Mouse (Mus musculus): Measurements from ENCODE around the gene Stx1a.

- TF ChIP-seq CTCF (IDR thresholded peaks at IDR 0.05; ENCODE audit: low read depth, low read length) (no peak), POLR2A (IDR thresholded peaks at IDR 0.05; ENCODE audit: extremely low read depth, insufficient read depth, low read length) (no peak)
Observed at GRCm38 (mm10) chr5:135032581-135032980, 9.3 kb downstream of the Stx1a start.
